Mouse (Mus musculus): Measurements from ENCODE around the gene Gm14692.
"Not testable (repeated sequence)": the region's sequence is repeated elsewhere in the genome, so short reads cannot be mapped to it uniquely, and the experiment has no call there.

Gm14692 gene

GRCm38 (mm10) chrX:67695398-67695797 lies at the start of gene Gm14692:
Gene Gm14692, plus strand, starts transcription at chrX:67695698.
- not testable (repeated sequence) for DNase-seq

DNA sequence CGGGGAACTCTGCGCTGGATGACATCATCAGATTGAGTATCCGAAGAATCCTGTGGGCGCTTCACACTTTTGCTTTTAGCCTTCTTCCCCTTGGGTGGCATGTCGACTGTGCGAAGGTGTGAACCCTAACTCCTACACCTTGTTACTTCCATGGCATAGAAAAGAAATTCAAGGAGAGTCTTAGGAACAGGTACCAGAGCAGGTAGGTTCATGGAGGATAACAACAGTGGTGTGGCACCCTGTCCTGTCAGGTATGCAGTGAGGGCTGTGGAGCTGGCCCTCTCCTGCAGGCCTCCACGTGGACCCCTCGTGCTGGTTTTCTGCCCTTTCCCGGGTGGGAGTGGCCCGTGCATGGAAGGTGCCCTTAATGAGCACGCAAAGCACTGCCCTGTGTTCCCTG lies 2.0 kb upstream of the Gm14692 start, which contains the start of gene Gm1140:
Gm1140 (minus strand) TSS at position 101 of the 400 bp plus-strand sequence.
- not testable (repeated sequence) for DNase-seq

Data from cerebellum, adult 11 months (tissue).